Mouse (Mus musculus) erythroblast, embryonic 14.5 days (primary cell): ENCODE data around the gene Aarsd1.

Source experiments
- GATA1 ChIP-seq: IDR thresholded peaks from 2 replicates; pipeline ENCODE4 v1.6.1; 2012; ENCODE audit warnings: low read length, inconsistent platforms, mixed read lengths
- TAL1 ChIP-seq: IDR thresholded peaks from 3 replicates; pipeline ENCODE4 v1.6.1; 2012; ENCODE audit warnings: low read length, inconsistent platforms, mixed read lengths

GRCm38 (mm10) chr11:101446319-101446718 lies 28.9 kb upstream of the Aarsd1 start:
- TF ChIP-seq TAL1 = no peak
- no peak for TF ChIP-seq GATA1
